Mouse (Mus musculus) olfactory bulb, adult 2 months (tissue): ENCODE results near the gene Pdcd1lg2. TPM values are rescaled to one million over a fixed set of nuclear protein-coding genes. Genes with fewer than 3 reads are reported as not detected.

Experiments used
- H3K27ac ChIP-seq: fragments of 200-500 bp; 2 replicates; pipeline ENCODE4 v1.5.1; 2012; ENCODE audit warnings: low read depth, low read length; ENCODE audit not compliant: insufficient read depth
- H3K4me1 ChIP-seq: fragments of 200-500 bp; 2 replicates; pipeline ENCODE4 v1.6.1; 2012; ENCODE audit warnings: low read length; ENCODE audit not compliant: control insufficient read depth, insufficient read depth
- H3K4me3 ChIP-seq: fragments of 200-500 bp; 2 replicates; pipeline ENCODE4 v1.5.1; 2012; ENCODE audit warnings: mild to moderate bottlenecking, low read depth, low read length, moderate library complexity; ENCODE audit not compliant: insufficient read depth
- CTCF ChIP-seq: fragments of 200-500 bp; IDR thresholded peaks from 2 replicates; pipeline ENCODE4 v1.5.1; 2012; ENCODE audit warnings: low read depth, mild to moderate bottlenecking, low read length, moderate library complexity; ENCODE audit not compliant: insufficient read depth
- POLR2A ChIP-seq: fragments of 200-500 bp; IDR thresholded peaks from 2 replicates; pipeline ENCODE4 v1.6.1; 2012; ENCODE audit warnings: mild to moderate bottlenecking, low read depth, low read length, moderate library complexity; ENCODE audit not compliant: insufficient read depth
- WGBS: fragments of 180-500 bp; shearing (Covaris S2); methylation state at CpG from one replicate; pipeline ENCODE4 v1.1.7; 2018; 5-methylcytosine and 5-hydroxymethylcytosine counted together
- polyA plus RNA-seq: library from polyadenylated mRNA; stranded (reverse); fragments of >200 nt; gene quantifications from 2 replicates; pipeline ENCODE4 v1.2.4, GENCODE M21; 2012; ENCODE audit warnings: low replicate concordance; ENCODE audit not compliant: missing spikeins, insufficient read depth, insufficient read length

Pdcd1lg2 gene
- polyA plus RNA-seq, 1 experiment = not detected

- WGBS = 54% methylated on average over 3 of the region's 3 CpGs
- H3K27ac ChIP-seq = no peak overlapping the region
- TF ChIP-seq CTCF (no peak), POLR2A (no peak)
- H3K4me1 ChIP-seq = peaks cover 4% of the 10 kb centered on the region; the same call in 1 of the 2 replicates
- H3K4me3 ChIP-seq = no peak overlapping the region
Observed at GRCm38 (mm10) chr19:29482637-29483036, 71.9 kb downstream of the Pdcd1lg2 start.

- WGBS = 91% methylated on average over 2 of the region's 2 CpGs
- no peak overlapping the region for H3K4me3 ChIP-seq
- TF ChIP-seq POLR2A = no peak
- no peak for TF ChIP-seq CTCF
Observed at GRCm38 (mm10) chr19:29483386-29483785, 72.7 kb downstream of the Pdcd1lg2 start.

GRCm38 (mm10) chr19:29484537-29484936 is 73.8 kb downstream of the Pdcd1lg2 start:
- no peak overlapping the region for H3K27ac ChIP-seq
- TF ChIP-seq CTCF (no peak), POLR2A (no peak)
- H3K4me3 ChIP-seq = no peak overlapping the region
- peaks cover 4% of the 10 kb centered on the region; the same call in 1 of the 2 replicates for H3K4me1 ChIP-seq
- 47% methylated on average over 2 of the region's 2 CpGs for WGBS

More at GRCm38 (mm10) chr19:29483386-29483785, 72.7 kb downstream of the Pdcd1lg2 start:
- Histone ChIP-seq H3K27ac (no peak overlapping the region), H3K4me1 (peaks cover 4% of the 10 kb centered on the region; the same call in 1 of the 2 replicates)

GRCm38 (mm10) chr19:29485257-29485948 is 74.7 kb downstream of the Pdcd1lg2 start:
- H3K4me1 ChIP-seq = peaks cover 4% of the 10 kb centered on the region; the same call in 1 of the 2 replicates
- TF ChIP-seq CTCF (no peak), POLR2A (no peak)
- H3K4me3 ChIP-seq = no peak overlapping the region
- no peak overlapping the region for H3K27ac ChIP-seq
- 84% methylated on average over 3 of the region's 3 CpGs for WGBS

GRCm38 (mm10) chr19:29486545-29487206 is 76.0 kb downstream of the Pdcd1lg2 start:
- H3K4me3 ChIP-seq = no peak overlapping the region
- TF ChIP-seq POLR2A (no peak), CTCF (no peak)
- H3K4me1 ChIP-seq = peaks cover 4% of the 10 kb centered on the region; the same call in 1 of the 2 replicates
- H3K27ac ChIP-seq = no peak overlapping the region
- 90% methylated on average over 7 of the region's 7 CpGs for WGBS

- H3K27ac ChIP-seq = no peak overlapping the region
- TF ChIP-seq CTCF (no peak), POLR2A (no peak)
- no peak overlapping the region for H3K4me3 ChIP-seq
- WGBS = 91% methylated on average over 14 of the region's 14 CpGs
- peaks cover 2% of the 10 kb centered on the region; the same call in 1 of the 2 replicates for H3K4me1 ChIP-seq
Observed at GRCm38 (mm10) chr19:29487326-29488072, 76.8 kb downstream of the Pdcd1lg2 start.

GRCm38 (mm10) chr19:29488073-29488390 is 77.3 kb downstream of the Pdcd1lg2 start:
- no peak overlapping the region for H3K4me3 ChIP-seq
- WGBS = 69% methylated on average over 6 of the region's 6 CpGs
- peaks cover 2% of the 10 kb centered on the region; the same call in 1 of the 2 replicates for H3K4me1 ChIP-seq
- TF ChIP-seq CTCF = no peak
- H3K27ac ChIP-seq = no peak overlapping the region

GRCm38 (mm10) chr19:29488420-29488819 is 77.7 kb downstream of the Pdcd1lg2 start:
- WGBS = 71% methylated on average over 10 of the region's 10 CpGs
- peaks cover 1% of the 10 kb centered on the region; the same call in 1 of the 2 replicates for H3K4me1 ChIP-seq
- TF ChIP-seq POLR2A = no peak
- TF ChIP-seq CTCF = no peak
- no peak overlapping the region for H3K4me3 ChIP-seq
- no peak overlapping the region for H3K27ac ChIP-seq
